Mouse (Mus musculus): Measurements from ENCODE around the gene Cnbd2.

DNA sequence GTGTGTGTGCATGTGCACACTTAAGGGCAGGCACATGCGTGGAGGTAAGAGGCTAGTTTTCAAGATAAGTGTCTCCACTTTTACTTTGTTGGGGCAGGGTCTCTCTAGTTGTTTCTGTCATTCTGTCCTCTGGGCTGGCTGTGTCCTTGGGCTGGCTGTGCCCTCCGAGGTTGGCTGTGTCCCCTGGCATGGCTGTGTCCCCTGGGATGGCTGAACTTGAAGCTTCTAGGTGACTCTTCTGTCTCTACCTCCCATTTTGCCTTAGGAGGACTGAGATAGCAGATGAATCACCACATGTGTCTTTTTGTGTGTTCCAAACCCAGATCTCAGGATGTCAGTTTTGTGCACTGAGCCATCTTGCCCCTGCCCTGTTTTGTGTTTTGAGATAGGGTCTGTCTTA, 102.9 kb downstream of the Cnbd2 start:
- no peak for TF ChIP-seq CTCF (IDR thresholded peaks at IDR 0.05; ENCODE audit: low read depth, low read length)
- TF ChIP-seq POLR2A (IDR thresholded peaks at IDR 0.05; ENCODE audit: insufficient read depth, low read length), result no peak
- no peak for TF ChIP-seq EP300 (IDR thresholded peaks at IDR 0.05; ENCODE audit: insufficient read depth, low read depth, low read length)

All from ES-Bruce4 (cell line).